Mouse (Mus musculus) hematopoietic stem cell, adult 5-6 weeks (primary cell): Measurements from ENCODE around the gene Lin28a. TPM values are rescaled to one million over a fixed set of nuclear protein-coding genes. Genes with fewer than 3 reads are reported as not detected.
"Not testable (repeated sequence)": the region's sequence is repeated elsewhere in the genome, so short reads cannot be mapped to it uniquely, and the experiment has no call there.

Source experiments
- ATAC-seq, 2 experiments: fragments of 125-278 bp in 1 of 2; replicated peaks in 1 of 2; 2 replicates each; pipeline ENCODE4 v1.8.0; 2016 to 2017; ENCODE audit warnings: inconsistent platforms in 2 of 2, mild to moderate bottlenecking in 2 of 2, moderate number of reproducible peaks in 2 of 2, low read depth in 1 of 2, moderate TSS enrichment in 1 of 2; ENCODE audit not compliant: low FRiP score in 2 of 2, poor library complexity in 2 of 2, severe bottlenecking in 2 of 2, insufficient read depth in 1 of 2, low TSS enrichment in 1 of 2
- total RNA-seq: library from RNA; stranded (forward); fragments of 172-1452, 232-1000 nt; gene quantifications from 2 replicates; pipeline ENCODE4 v1.2.3, GENCODE M21; 2017

Gene Lin28a
- total RNA-seq, 1 experiment from 2014 or later, result 4.8 TPM

GRCm38 (mm10) chr4:134000466-134001438 lies 17.9 kb downstream of the Lin28a start, which contains the start of gene Dhdds:
Gene Dhdds (minus strand): TSS chr4:134000918.
- peak; percentile 98 to 99 for ATAC-seq

- ATAC-seq, result no peak
Observed at GRCm38 (mm10) chr4:133994697-133995096, 23.9 kb downstream of the Lin28a start.

- ATAC-seq, result no peak
Observed at GRCm38 (mm10) chr4:133991087-133991660, 27.5 kb downstream of the Lin28a start.

- no peak for ATAC-seq
Observed at GRCm38 (mm10) chr4:133990035-133990434, 28.6 kb downstream of the Lin28a start.

- not testable (repeated sequence) for ATAC-seq
Observed at GRCm38 (mm10) chr4:133988289-133988688, 30.4 kb downstream of the Lin28a start.

GRCm38 (mm10) chr4:133982936-133983335 lies 35.7 kb downstream of the Lin28a start:
- ATAC-seq, result no peak

- no peak for ATAC-seq
Observed at GRCm38 (mm10) chr4:133980496-133980895, 38.1 kb downstream of the Lin28a start.

- ATAC-seq, result no peak
Observed at GRCm38 (mm10) chr4:133978021-133978711, 40.5 kb downstream of the Lin28a start.

- no peak for ATAC-seq
Observed at GRCm38 (mm10) chr4:133971741-133972140, 46.9 kb downstream of the Lin28a start.

GRCm38 (mm10) chr4:133970876-133971275 lies 47.8 kb downstream of the Lin28a start:
- no peak for ATAC-seq

- no peak for ATAC-seq
Observed at GRCm38 (mm10) chr4:133970196-133970595, 48.4 kb downstream of the Lin28a start.

GRCm38 (mm10) chr4:133969114-133969770 lies 49.4 kb downstream of the Lin28a start:
- no peak for ATAC-seq

- peak; percentile 67 to 74; a peak in 3 of 4 replicates for ATAC-seq
Observed at GRCm38 (mm10) chr4:133968150-133968921, 50.3 kb downstream of the Lin28a start, which contains the start of gene Hmgn2. Gene Hmgn2 (minus strand): TSS chr4:133968650.

- ATAC-seq, result no peak; a peak in 4 of 4 replicates
Observed at GRCm38 (mm10) chr4:133967866-133968149, 50.8 kb downstream of the Lin28a start.

- ATAC-seq, result peak; percentile 43 to 74
Observed at GRCm38 (mm10) chr4:133967138-133967865, 51.3 kb downstream of the Lin28a start.

- no peak for ATAC-seq
Observed at GRCm38 (mm10) chr4:133966271-133966940, 52.2 kb downstream of the Lin28a start.
